Mouse (Mus musculus): ENCODE data around the gene Smurf1. TPM values are rescaled to one million over a fixed set of nuclear protein-coding genes. Genes with fewer than 3 reads are reported as not detected.

Gene Smurf1
- total RNA-seq, 2 experiments from 2014 or later: 34.0 to 36.3 TPM

GRCm38 (mm10) chr5:144954432-144954831 is 11.2 kb downstream of the Smurf1 start:
- no peak for DNase-seq

GRCm38 (mm10) chr5:144952592-144952991 is 13.1 kb downstream of the Smurf1 start:
- DNase-seq: no peak

- DNase-seq: no peak
Observed at GRCm38 (mm10) chr5:144950428-144951051, 15.1 kb downstream of the Smurf1 start.

- DNase-seq: no peak
Observed at GRCm38 (mm10) chr5:144949856-144950255, 15.8 kb downstream of the Smurf1 start.

GRCm38 (mm10) chr5:144948422-144948821 is 17.2 kb downstream of the Smurf1 start:
- DNase-seq: no peak

- DNase-seq: no peak
Observed at GRCm38 (mm10) chr5:144948002-144948401, 17.6 kb downstream of the Smurf1 start.

GRCm38 (mm10) chr5:144946032-144946431 is 19.6 kb downstream of the Smurf1 start:
- DNase-seq: peak; percentile 62

- DNase-seq: no peak
Observed at GRCm38 (mm10) chr5:144944932-144945331, 20.7 kb downstream of the Smurf1 start.

- DNase-seq: no peak
Observed at GRCm38 (mm10) chr5:144944370-144944769, 21.3 kb downstream of the Smurf1 start.

GRCm38 (mm10) chr5:144943346-144943745 is 22.3 kb downstream of the Smurf1 start:
- DNase-seq: no peak

GRCm38 (mm10) chr5:144942431-144942830 is 23.2 kb downstream of the Smurf1 start:
- DNase-seq: no peak

GRCm38 (mm10) chr5:144940904-144941303 is 24.7 kb downstream of the Smurf1 start:
- DNase-seq: no peak

GRCm38 (mm10) chr5:144937304-144937703 is 28.3 kb downstream of the Smurf1 start:
- no peak for DNase-seq

- DNase-seq: no peak
Observed at GRCm38 (mm10) chr5:144933486-144933885, 32.2 kb downstream of the Smurf1 start.

GRCm38 (mm10) chr5:144931841-144932240 is 33.8 kb downstream of the Smurf1 start:
- no peak for DNase-seq

GRCm38 (mm10) chr5:144928856-144929713 is 36.6 kb downstream of the Smurf1 start:
- DNase-seq: peak; percentile 47

- no peak for DNase-seq
Observed at GRCm38 (mm10) chr5:144926275-144926674, 39.4 kb downstream of the Smurf1 start.

GRCm38 (mm10) chr5:144923351-144923750 is 42.3 kb downstream of the Smurf1 start:
- no peak for DNase-seq

GRCm38 (mm10) chr5:144919790-144920189 is 45.9 kb downstream of the Smurf1 start:
- no peak for DNase-seq

GRCm38 (mm10) chr5:144919194-144919593 is 46.5 kb downstream of the Smurf1 start:
- DNase-seq: no peak

- no peak for DNase-seq
Observed at GRCm38 (mm10) chr5:144918204-144918603, 47.4 kb downstream of the Smurf1 start.

- no peak for DNase-seq
Observed at GRCm38 (mm10) chr5:144917172-144917571, 48.5 kb downstream of the Smurf1 start.

GRCm38 (mm10) chr5:144915828-144916227 is 49.8 kb downstream of the Smurf1 start:
- no peak for DNase-seq

GRCm38 (mm10) chr5:144914433-144914906 is 51.2 kb downstream of the Smurf1 start:
- DNase-seq: no peak
